Mouse (Mus musculus): ENCODE results near the gene Olfr193. TPM values are rescaled to one million over a fixed set of nuclear protein-coding genes. Genes with fewer than 3 reads are reported as not detected.
"Not testable (repeated sequence)": the region's sequence is repeated elsewhere in the genome, so short reads cannot be mapped to it uniquely, and the experiment has no call there.

The Olfr193 gene
- total and polyA plus RNA-seq, 3 experiments: 0.55 TPM; not detected in 2

DNA sequence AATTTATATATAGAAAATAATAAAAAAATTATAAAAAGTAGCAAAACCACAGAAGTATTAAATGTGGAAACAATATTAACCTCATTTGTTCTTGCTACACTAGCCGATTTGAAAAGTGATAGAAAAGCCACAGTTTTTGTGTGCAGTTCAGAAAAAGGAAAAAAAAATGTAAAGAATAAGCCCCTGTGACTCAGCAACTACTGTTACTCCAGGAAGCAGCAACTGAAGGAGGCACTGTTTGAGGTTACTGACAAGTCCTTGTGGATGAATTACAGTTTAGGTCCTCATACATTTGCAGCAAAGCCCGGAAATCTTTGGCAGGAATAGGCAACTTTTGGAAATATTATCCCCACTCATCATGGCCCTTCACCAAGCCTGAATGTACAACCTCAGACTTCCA, 6.4 kb downstream of the Olfr193 start:
- no peak for DNase-seq (ENCODE audit: low spot score)

DNA sequence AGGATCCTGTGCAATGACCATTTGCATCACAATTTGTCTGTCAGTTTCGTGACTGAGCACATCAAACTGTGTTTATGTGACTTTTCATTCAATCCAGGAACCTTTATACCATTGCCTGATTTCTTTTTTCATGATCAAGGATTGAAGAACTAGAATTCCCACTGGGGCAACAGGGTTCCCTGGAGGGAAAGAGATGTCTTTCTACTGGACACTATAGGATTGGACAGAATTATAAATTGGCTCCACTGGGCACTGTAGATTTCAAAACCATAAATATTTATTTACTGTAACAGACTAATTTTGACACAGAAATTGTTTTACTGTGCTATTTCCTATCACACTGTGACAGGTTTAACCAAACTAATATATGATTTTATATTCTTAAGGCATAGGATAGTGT, 22.0 kb downstream of the Olfr193 start, which contains the start of gene Olfr191:
Olfr191 (minus strand) TSS at position 101 of the 400 bp plus-strand sequence.
- not testable (repeated sequence) for ATAC-seq (ENCODE audit: extremely low read depth, insufficient number of reproducible peaks, low FRiP score, poor library complexity, severe bottlenecking); H3K36me3 ChIP-seq (replicated peaks); H3K27me3 ChIP-seq (ENCODE audit: insufficient read depth, low read length); H3K4me1 ChIP-seq (ENCODE audit: insufficient read depth, low read depth, low read length); H3K4me3 ChIP-seq (ENCODE audit: low read depth, low read length); DNase-seq (ENCODE audit: low spot score); H3K9me3 ChIP-seq (replicated peaks)

More for the DNA sequence above, 6.4 kb downstream of the Olfr193 start:
- H3K9me3 ChIP-seq (replicated peaks): no peaks in the 10 kb centered on the region
- H3K4me1 ChIP-seq (ENCODE audit: insufficient read depth, low read depth, low read length): peaks cover 3% of the 10 kb centered on the region
- no peaks in the 10 kb centered on the region for H3K36me3 ChIP-seq (replicated peaks)
- H3K27me3 ChIP-seq (ENCODE audit: insufficient read depth, low read length): no peaks in the 10 kb centered on the region
- TF ChIP-seq TAL1 (conservative IDR thresholded peaks at IDR 0.05; ENCODE audit: low read depth, low read length) (no peak), GATA1 (IDR thresholded peaks at IDR 0.05; ENCODE audit: borderline replicate concordance, low read length) (no peak), POLR2AphosphoS5 (IDR thresholded peaks at IDR 0.05; ENCODE audit: insufficient replicate concordance, low read depth, low read length) (no peak), GATA2 (IDR thresholded peaks at IDR 0.05; ENCODE audit: borderline replicate concordance, low read depth, low read length) (no peak), CTCF (IDR thresholded peaks at IDR 0.05; ENCODE audit: low read depth, low read length) (no peak)
- ATAC-seq (ENCODE audit: extremely low read depth, insufficient number of reproducible peaks, low FRiP score, poor library complexity, severe bottlenecking): no peak; the same call in 1 of the 2 replicates
- no peak overlapping the region for H3K4me3 ChIP-seq (ENCODE audit: low read depth, low read length)

DNA sequence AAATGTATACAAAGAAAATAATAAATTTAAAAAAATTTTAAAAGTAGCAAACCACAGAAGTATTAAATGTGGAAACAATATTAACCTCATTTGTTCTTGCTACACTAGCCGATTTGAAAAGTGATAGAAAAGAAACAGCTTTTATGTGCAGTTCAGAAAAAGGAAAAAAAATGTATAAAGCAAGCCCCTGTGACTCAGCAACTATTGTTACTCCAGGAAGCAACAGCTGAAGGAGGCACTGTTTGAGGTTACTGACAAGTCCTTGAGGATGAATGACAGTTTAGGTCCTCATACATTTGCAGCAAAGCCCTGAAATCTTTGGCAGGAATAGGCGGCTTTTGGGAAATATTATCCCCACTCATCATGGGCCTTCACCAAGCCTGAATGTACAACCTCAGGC, 30.6 kb downstream of the Olfr193 start:
- DNase-seq (ENCODE audit: low spot score); H3K4me1 ChIP-seq (ENCODE audit: insufficient read depth, low read depth, low read length); H3K36me3 ChIP-seq (replicated peaks); H3K4me3 ChIP-seq (ENCODE audit: low read depth, low read length); H3K27me3 ChIP-seq (ENCODE audit: insufficient read depth, low read length); H3K9me3 ChIP-seq (replicated peaks): not testable (repeated sequence)
- peak; percentile 57 for ATAC-seq (ENCODE audit: extremely low read depth, insufficient number of reproducible peaks, low FRiP score, poor library complexity, severe bottlenecking)

DNA sequence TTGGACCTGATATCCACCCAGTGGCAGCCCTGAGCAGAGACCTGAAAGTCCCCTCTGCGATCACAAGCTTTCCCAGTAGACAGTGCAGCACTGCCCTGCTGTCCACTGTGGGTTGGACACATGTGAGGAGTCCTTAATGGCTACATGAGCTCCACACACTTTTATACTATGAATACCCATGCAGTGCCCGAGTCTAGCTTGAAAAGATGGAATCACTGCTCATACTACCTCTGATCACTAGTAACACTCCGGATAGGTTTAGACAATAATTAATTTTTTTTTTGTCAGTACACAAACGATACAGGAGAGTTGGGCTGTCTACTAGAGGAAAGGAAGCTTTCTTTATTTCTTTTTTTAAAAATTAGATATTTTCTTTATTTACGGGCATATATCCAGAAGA, 33.8 kb downstream of the Olfr193 start, which contains the start of gene Olfr190:
Olfr190 (minus strand) TSS at position 101 of the 400 bp plus-strand sequence.
- no peaks in the 10 kb centered on the region for H3K36me3 ChIP-seq (replicated peaks)
- ATAC-seq (ENCODE audit: extremely low read depth, insufficient number of reproducible peaks, low FRiP score, poor library complexity, severe bottlenecking): no peak
- no peak for DNase-seq (ENCODE audit: low spot score)
- TF ChIP-seq CTCF (IDR thresholded peaks at IDR 0.05; ENCODE audit: low read depth, low read length): no peak
- H3K4me3 ChIP-seq (ENCODE audit: low read depth, low read length): no peak within 1 kb of the TSS
- peaks cover 7% of the 10 kb centered on the region for H3K4me1 ChIP-seq (ENCODE audit: insufficient read depth, low read depth, low read length)
- H3K27me3 ChIP-seq (ENCODE audit: insufficient read depth, low read length): no peaks in the 10 kb centered on the region
- no peaks in the 10 kb centered on the region for H3K9me3 ChIP-seq (replicated peaks)

DNA sequence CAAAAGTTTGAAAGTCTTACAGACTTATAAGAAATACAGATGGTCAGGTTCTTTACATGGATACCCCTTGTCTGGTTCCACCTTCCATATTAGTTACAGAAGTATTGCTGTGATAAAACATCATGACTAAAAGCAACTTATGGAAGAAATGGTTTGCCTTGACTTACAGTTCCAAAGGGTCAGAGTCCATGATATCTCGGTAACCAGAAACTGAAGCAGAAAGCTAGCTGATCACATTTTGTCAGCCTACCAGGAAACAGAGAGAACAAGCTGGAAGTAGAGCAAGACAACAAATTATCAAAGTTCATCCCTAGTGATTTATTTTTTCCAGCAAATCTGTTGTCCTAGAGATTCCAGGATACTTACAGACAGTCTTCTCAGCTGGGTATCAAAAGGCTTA, 38.2 kb downstream of the Olfr193 start:
- DNase-seq (ENCODE audit: low spot score) (no peak), ATAC-seq (ENCODE audit: extremely low read depth, insufficient number of reproducible peaks, low FRiP score, poor library complexity, severe bottlenecking) (no peak)

DNA sequence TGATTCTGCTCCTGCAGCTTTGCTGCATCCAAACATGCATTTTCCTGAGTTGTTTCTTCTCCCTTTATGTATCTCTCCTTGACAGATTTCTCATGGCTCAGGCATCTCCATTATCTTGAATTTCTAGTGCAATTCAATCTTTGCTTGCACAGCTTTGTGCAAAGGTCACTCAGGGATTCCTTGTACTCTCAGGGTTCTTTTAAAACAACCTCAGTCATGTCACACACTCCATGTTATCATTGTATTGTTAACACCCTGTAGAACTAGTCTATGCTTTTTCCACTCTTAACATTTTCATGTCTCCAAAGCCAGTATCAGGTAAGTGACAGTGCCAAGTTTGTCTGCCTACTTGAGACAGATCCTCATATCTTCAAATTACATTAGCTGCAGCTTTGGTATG, 39.9 kb downstream of the Olfr193 start:
- ATAC-seq (ENCODE audit: extremely low read depth, insufficient number of reproducible peaks, low FRiP score, poor library complexity, severe bottlenecking): no peak
- no peak for TF ChIP-seq POLR2AphosphoS5 (IDR thresholded peaks at IDR 0.05; ENCODE audit: insufficient replicate concordance, low read depth, low read length)
- no peak for TF ChIP-seq CTCF (IDR thresholded peaks at IDR 0.05; ENCODE audit: low read depth, low read length)
- no peak for TF ChIP-seq TAL1 (conservative IDR thresholded peaks at IDR 0.05; ENCODE audit: low read depth, low read length)
- no peak for TF ChIP-seq GATA2 (IDR thresholded peaks at IDR 0.05; ENCODE audit: borderline replicate concordance, low read depth, low read length)
- no peak for TF ChIP-seq GATA1 (IDR thresholded peaks at IDR 0.05; ENCODE audit: borderline replicate concordance, low read length)

More for the DNA sequence above, 38.2 kb downstream of the Olfr193 start:
- Histone ChIP-seq H3K4me3 (ENCODE audit: low read depth, low read length) (no peak overlapping the region), H3K4me1 (ENCODE audit: insufficient read depth, low read depth, low read length) (no peaks in the 10 kb centered on the region), H3K36me3 (replicated peaks) (no peaks in the 10 kb centered on the region), H3K9me3 (replicated peaks) (no peaks in the 10 kb centered on the region), H3K27me3 (ENCODE audit: insufficient read depth, low read length) (no peaks in the 10 kb centered on the region)
- no peak for TF ChIP-seq GATA2 (IDR thresholded peaks at IDR 0.05; ENCODE audit: borderline replicate concordance, low read depth, low read length)
- TF ChIP-seq TAL1 (conservative IDR thresholded peaks at IDR 0.05; ENCODE audit: low read depth, low read length): no peak
- no peak for TF ChIP-seq POLR2AphosphoS5 (IDR thresholded peaks at IDR 0.05; ENCODE audit: insufficient replicate concordance, low read depth, low read length)
- no peak for TF ChIP-seq GATA1 (IDR thresholded peaks at IDR 0.05; ENCODE audit: borderline replicate concordance, low read length)
- no peak for TF ChIP-seq CTCF (IDR thresholded peaks at IDR 0.05; ENCODE audit: low read depth, low read length)

DNA sequence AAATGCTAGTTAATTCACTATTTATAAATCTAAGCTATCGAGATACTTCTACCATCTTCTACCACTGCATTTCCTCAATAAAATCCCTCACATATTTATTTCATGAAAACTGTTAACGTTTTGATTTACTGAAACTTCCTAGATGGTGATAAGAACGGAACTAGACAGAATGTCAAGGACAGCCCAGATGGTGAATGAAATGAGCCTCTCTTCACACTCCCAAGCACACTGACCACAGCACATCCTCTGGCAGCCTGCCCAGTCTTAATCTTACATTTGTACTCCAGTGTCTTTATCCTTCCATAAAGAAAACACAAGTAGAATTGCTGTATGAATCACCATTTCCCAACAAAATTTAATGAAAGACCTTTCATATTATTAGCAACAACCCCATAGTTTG, 49.3 kb downstream of the Olfr193 start:
- H3K4me1 ChIP-seq (ENCODE audit: insufficient read depth, low read depth, low read length); H3K27me3 ChIP-seq (ENCODE audit: insufficient read depth, low read length); H3K36me3 ChIP-seq (replicated peaks); DNase-seq (ENCODE audit: low spot score); H3K9me3 ChIP-seq (replicated peaks); H3K4me3 ChIP-seq (ENCODE audit: low read depth, low read length); ATAC-seq (ENCODE audit: extremely low read depth, insufficient number of reproducible peaks, low FRiP score, poor library complexity, severe bottlenecking): not testable (repeated sequence)

More for the DNA sequence above, 39.9 kb downstream of the Olfr193 start:
- Histone ChIP-seq H3K27me3 (ENCODE audit: insufficient read depth, low read length) (no peaks in the 10 kb centered on the region), H3K4me3 (ENCODE audit: low read depth, low read length) (no peak overlapping the region), H3K36me3 (replicated peaks) (no peaks in the 10 kb centered on the region), H3K4me1 (ENCODE audit: insufficient read depth, low read depth, low read length) (no peaks in the 10 kb centered on the region), H3K9me3 (replicated peaks) (no peaks in the 10 kb centered on the region)
- DNase-seq (ENCODE audit: low spot score): no peak

Other genes with a start within 250 kb of the Olfr193 start
- not detected in 2 replicates for gene Olfr177, start 237.1 kb downstream of the Olfr193 start, total RNA-seq (2014; fragmentation: Nextera tagmentation)
- gene Olfr177, start 237.1 kb downstream of the Olfr193 start, total RNA-seq (2017): 0.12 and 0.27 TPM in 2 replicates
- gene Olfr177, start 237.1 kb downstream of the Olfr193 start, polyA plus RNA-seq (2012): not detected in 2 replicates
- not detected in 2 replicates for gene Olfr178, start 219.8 kb downstream of the Olfr193 start, total RNA-seq (2014; fragmentation: Nextera tagmentation)
- gene Olfr178, start 219.8 kb downstream of the Olfr193 start, total RNA-seq (2017): 0.27 and 0.46 TPM in 2 replicates
- gene Olfr178, start 219.8 kb downstream of the Olfr193 start, polyA plus RNA-seq (2012): not detected in 2 replicates
- gene Olfr181, start 183.1 kb downstream of the Olfr193 start, total RNA-seq (2014; fragmentation: Nextera tagmentation): not detected in 2 replicates
- 0.16 and 0.58 TPM in 2 replicates for gene Olfr181, start 183.1 kb downstream of the Olfr193 start, total RNA-seq (2017)
- not detected in 2 replicates for gene Olfr181, start 183.1 kb downstream of the Olfr193 start, polyA plus RNA-seq (2012)
- gene Olfr180, start 182.5 kb downstream of the Olfr193 start, total RNA-seq (2014; fragmentation: Nextera tagmentation): not detected in 2 replicates
- gene Olfr180, start 182.5 kb downstream of the Olfr193 start, total RNA-seq (2017): 0.22 TPM in 1 of 2 replicates, not detected in the other
- not detected in 2 replicates for gene Olfr180, start 182.5 kb downstream of the Olfr193 start, polyA plus RNA-seq (2012)
- gene Olfr183, start 116.5 kb downstream of the Olfr193 start, total RNA-seq (2014; fragmentation: Nextera tagmentation): 3.2 and 3.6 TPM in 2 replicates
- 1.4 and 1.6 TPM in 2 replicates for gene Olfr183, start 116.5 kb downstream of the Olfr193 start, total RNA-seq (2017)
- not detected in 2 replicates for gene Olfr183, start 116.5 kb downstream of the Olfr193 start, polyA plus RNA-seq (2012)
- not detected in 2 replicates for gene Olfr186, start 81.6 kb downstream of the Olfr193 start, total RNA-seq (2014; fragmentation: Nextera tagmentation)
- 0.22 and 0.23 TPM in 2 replicates for gene Olfr186, start 81.6 kb downstream of the Olfr193 start, total RNA-seq (2017)
- gene Olfr186, start 81.6 kb downstream of the Olfr193 start, polyA plus RNA-seq (2012): not detected in 2 replicates
- gene Olfr187, start 72.1 kb downstream of the Olfr193 start, total RNA-seq (2014; fragmentation: Nextera tagmentation): not detected in 2 replicates
- 0.12 TPM in 1 of 2 replicates, not detected in the other for gene Olfr187, start 72.1 kb downstream of the Olfr193 start, total RNA-seq (2017)
- not detected in 2 replicates for gene Olfr187, start 72.1 kb downstream of the Olfr193 start, polyA plus RNA-seq (2012)
- not detected in 2 replicates for gene Olfr190, start 33.9 kb downstream of the Olfr193 start, total RNA-seq (2014; fragmentation: Nextera tagmentation)
- gene Olfr190, start 33.9 kb downstream of the Olfr193 start, total RNA-seq (2017): 0.12 and 1.1 TPM in 2 replicates
- gene Olfr190, start 33.9 kb downstream of the Olfr193 start, polyA plus RNA-seq (2012): not detected in 2 replicates
- gene Olfr191, start 22.1 kb downstream of the Olfr193 start, total RNA-seq (2014; fragmentation: Nextera tagmentation): not detected in 2 replicates
- gene Olfr191, start 22.1 kb downstream of the Olfr193 start, total RNA-seq (2017): 0.12 and 0.60 TPM in 2 replicates
- gene Olfr191, start 22.1 kb downstream of the Olfr193 start, polyA plus RNA-seq (2012): not detected in 2 replicates
- not detected in 2 replicates for gene Olfr194, start 9.2 kb upstream of the Olfr193 start, total RNA-seq (2014; fragmentation: Nextera tagmentation)
- gene Olfr194, start 9.2 kb upstream of the Olfr193 start, total RNA-seq (2017): 0.55 TPM in 1 of 2 replicates, not detected in the other
- gene Olfr194, start 9.2 kb upstream of the Olfr193 start, polyA plus RNA-seq (2012): not detected in 2 replicates
- 1.9 and 2.3 TPM in 2 replicates for gene Olfr195, start 35.2 kb upstream of the Olfr193 start, total RNA-seq (2014; fragmentation: Nextera tagmentation)
- 0.12 and 0.27 TPM in 2 replicates for gene Olfr195, start 35.2 kb upstream of the Olfr193 start, total RNA-seq (2017)
- gene Olfr195, start 35.2 kb upstream of the Olfr193 start, polyA plus RNA-seq (2012): not detected in 2 replicates
- not detected in 2 replicates for gene Olfr196, start 58.6 kb upstream of the Olfr193 start, total RNA-seq (2014; fragmentation: Nextera tagmentation)
- not detected in 2 replicates for gene Olfr196, start 58.6 kb upstream of the Olfr193 start, total RNA-seq (2017)
- not detected in 2 replicates for gene Olfr196, start 58.6 kb upstream of the Olfr193 start, polyA plus RNA-seq (2012)
- not detected in 2 replicates for gene Olfr198, start 91.7 kb upstream of the Olfr193 start, total RNA-seq (2014; fragmentation: Nextera tagmentation)
- gene Olfr198, start 91.7 kb upstream of the Olfr193 start, total RNA-seq (2017): 0.12 TPM in 1 of 2 replicates, not detected in the other
- not detected in 2 replicates for gene Olfr198, start 91.7 kb upstream of the Olfr193 start, polyA plus RNA-seq (2012)
- gene Olfr199, start 107.9 kb upstream of the Olfr193 start, total RNA-seq (2014; fragmentation: Nextera tagmentation): not detected in 2 replicates
- 0.16 TPM in 1 of 2 replicates, not detected in the other for gene Olfr199, start 107.9 kb upstream of the Olfr193 start, total RNA-seq (2017)
- gene Olfr199, start 107.9 kb upstream of the Olfr193 start, polyA plus RNA-seq (2012): not detected in 2 replicates
- 0.39 and 0.90 TPM in 2 replicates for gene Olfr201, start 160.8 kb upstream of the Olfr193 start, total RNA-seq (2014; fragmentation: Nextera tagmentation)
- 0.46 and 0.55 TPM in 2 replicates for gene Olfr201, start 160.8 kb upstream of the Olfr193 start, total RNA-seq (2017)
- gene Olfr201, start 160.8 kb upstream of the Olfr193 start, polyA plus RNA-seq (2012): 0.07 TPM in 1 of 2 replicates, not detected in the other
- gene Olfr202, start 174.9 kb upstream of the Olfr193 start, total RNA-seq (2014; fragmentation: Nextera tagmentation): not detected in 2 replicates
- not detected in 2 replicates for gene Olfr202, start 174.9 kb upstream of the Olfr193 start, total RNA-seq (2017)
- gene Olfr202, start 174.9 kb upstream of the Olfr193 start, polyA plus RNA-seq (2012): not detected in 2 replicates
- gene Olfr203, start 187.0 kb upstream of the Olfr193 start, total RNA-seq (2014; fragmentation: Nextera tagmentation): not detected in 2 replicates
- gene Olfr203, start 187.0 kb upstream of the Olfr193 start, total RNA-seq (2017): not detected in 2 replicates
- not detected in 2 replicates for gene Olfr203, start 187.0 kb upstream of the Olfr193 start, polyA plus RNA-seq (2012)
- gene Olfr204, start 206.4 kb upstream of the Olfr193 start, total RNA-seq (2014; fragmentation: Nextera tagmentation): not detected in 2 replicates
- gene Olfr204, start 206.4 kb upstream of the Olfr193 start, total RNA-seq (2017): 0.05 and 0.12 TPM in 2 replicates
- not detected in 2 replicates for gene Olfr204, start 206.4 kb upstream of the Olfr193 start, polyA plus RNA-seq (2012)
- not detected in 2 replicates for gene Olfr205, start 219.3 kb upstream of the Olfr193 start, total RNA-seq (2014; fragmentation: Nextera tagmentation)
- gene Olfr205, start 219.3 kb upstream of the Olfr193 start, total RNA-seq (2017): not detected in 2 replicates
- not detected in 2 replicates for gene Olfr205, start 219.3 kb upstream of the Olfr193 start, polyA plus RNA-seq (2012)
- gene Olfr206, start 237.4 kb upstream of the Olfr193 start, total RNA-seq (2014; fragmentation: Nextera tagmentation): not detected in 2 replicates
- gene Olfr206, start 237.4 kb upstream of the Olfr193 start, total RNA-seq (2017): 0.27 and 0.29 TPM in 2 replicates
- not detected in 2 replicates for gene Olfr206, start 237.4 kb upstream of the Olfr193 start, polyA plus RNA-seq (2012)

All from G1E (cell line).